Mouse (Mus musculus): ENCODE data around the gene Rara.
A peak's percentile ranks its signal among the peaks of the same experiment; 100 is the strongest.

The Rara gene

DNA sequence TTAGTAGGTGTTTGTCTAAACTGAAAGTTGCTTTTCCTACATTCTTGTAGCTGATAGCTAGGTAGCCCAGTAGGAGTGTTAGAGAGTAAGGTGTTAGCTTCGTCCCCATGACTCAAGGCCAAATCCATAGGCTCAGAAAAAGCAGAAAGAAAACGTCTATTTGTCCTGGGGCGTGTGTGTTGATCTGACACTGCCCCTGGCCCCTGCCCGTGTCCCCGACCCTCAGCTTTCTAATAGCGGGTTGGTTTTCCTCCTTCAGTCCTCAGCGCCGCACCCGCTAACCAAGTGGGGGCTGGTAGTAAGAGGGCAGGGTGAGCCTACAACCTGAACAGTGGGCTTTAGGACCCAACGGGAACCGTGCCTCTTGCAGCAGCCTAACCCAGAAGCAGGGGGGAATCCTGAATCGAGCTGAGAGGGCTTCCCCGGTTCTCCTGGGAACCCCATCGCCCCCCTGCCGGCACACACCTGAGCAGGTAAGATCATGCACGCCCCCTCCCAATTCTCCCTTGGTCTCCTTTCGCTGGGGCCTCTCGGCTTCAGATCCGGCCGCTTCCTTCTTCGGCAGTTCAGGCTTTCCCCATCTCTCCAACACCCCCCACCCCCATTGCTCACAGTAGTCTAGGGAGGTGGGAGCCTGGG lies at the start of gene Rara:
TSS of gene Rara (plus strand) at position 381 of the 639 bp plus-strand sequence.
- no peak for DNase-seq (ENCODE audit: low read depth, low spot score)
- Histone ChIP-seq H3K36me3 (ENCODE audit: control insufficient read depth, insufficient read depth, low read length, poor library complexity, severe bottlenecking) (no peaks in the 10 kb centered on the region), H3K27me3 (ENCODE audit: control insufficient read depth, insufficient read depth, low read length, poor library complexity, severe bottlenecking) (no peaks in the 10 kb centered on the region)

DNA sequence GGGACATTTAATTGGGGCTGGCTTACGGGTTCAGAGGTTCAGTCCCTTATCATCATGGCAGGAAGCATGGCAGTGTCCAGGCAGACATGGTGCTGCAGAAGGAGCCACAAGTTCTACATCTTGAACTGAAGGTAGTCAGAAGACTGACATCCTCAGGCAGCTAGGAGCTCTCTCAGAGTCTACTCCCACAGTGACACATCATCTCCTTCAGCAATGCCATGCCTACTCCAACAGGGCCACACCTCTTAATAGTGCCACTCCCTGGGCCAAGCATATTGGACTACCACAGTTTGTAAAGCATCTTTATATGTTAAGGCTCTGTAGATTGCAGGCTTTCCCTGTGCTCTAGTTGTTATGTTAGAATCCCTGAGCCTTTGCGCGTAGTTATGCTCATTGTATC lies 39.9 kb upstream of the Rara start:
- Histone ChIP-seq H3K36me3 (ENCODE audit: control insufficient read depth, insufficient read depth, low read length, poor library complexity, severe bottlenecking) (peaks cover 32% of the 10 kb centered on the region), H3K27me3 (ENCODE audit: control insufficient read depth, insufficient read depth, low read length, poor library complexity, severe bottlenecking) (no peaks in the 10 kb centered on the region)
- DNase-seq (ENCODE audit: low read depth, low spot score), result no peak

DNA sequence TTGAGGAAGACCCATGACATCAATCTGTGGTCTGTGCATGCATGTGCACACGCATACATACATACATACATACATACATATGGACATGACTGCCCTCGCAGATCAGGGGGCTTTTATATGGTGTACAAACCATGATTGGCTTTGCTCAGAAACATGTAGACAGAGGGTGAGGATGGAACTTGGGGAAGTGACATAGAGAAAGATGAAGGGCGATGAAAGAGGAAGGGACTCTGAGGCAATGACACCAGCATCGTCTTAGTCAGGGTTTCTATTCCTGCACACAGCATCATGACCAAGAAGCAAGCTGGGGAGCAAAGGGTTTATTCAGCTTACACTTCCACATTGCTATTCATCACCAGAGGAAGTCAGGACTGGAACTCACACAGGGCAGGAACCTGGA lies 38.5 kb upstream of the Rara start:
- Histone ChIP-seq H3K36me3 (ENCODE audit: control insufficient read depth, insufficient read depth, low read length, poor library complexity, severe bottlenecking) (peaks cover 35% of the 10 kb centered on the region), H3K27me3 (ENCODE audit: control insufficient read depth, insufficient read depth, low read length, poor library complexity, severe bottlenecking) (no peaks in the 10 kb centered on the region)
- DNase-seq (ENCODE audit: low read depth, low spot score), result no peak

DNA sequence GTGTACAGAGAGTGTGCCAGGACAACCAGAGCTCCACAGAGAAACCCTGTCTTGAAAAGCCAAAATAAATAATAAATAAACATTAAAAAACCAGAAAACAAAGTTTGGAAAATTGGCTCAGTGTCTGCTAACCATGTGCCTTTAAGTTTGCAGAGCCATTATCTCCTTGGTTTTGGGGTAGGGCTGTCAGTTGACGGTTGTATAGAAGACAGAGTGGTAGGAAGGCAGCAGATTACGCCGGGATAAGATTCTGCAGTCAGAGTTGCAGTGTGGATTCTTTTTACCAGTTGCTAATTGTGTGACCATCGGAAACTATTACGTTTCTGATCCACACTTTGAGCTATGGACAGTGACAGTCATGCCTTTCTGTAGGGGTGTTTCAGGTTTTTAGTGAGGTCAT lies 37.6 kb upstream of the Rara start:
- Histone ChIP-seq H3K36me3 (ENCODE audit: control insufficient read depth, insufficient read depth, low read length, poor library complexity, severe bottlenecking) (peaks cover 32% of the 10 kb centered on the region), H3K27me3 (ENCODE audit: control insufficient read depth, insufficient read depth, low read length, poor library complexity, severe bottlenecking) (no peaks in the 10 kb centered on the region)
- no peak for DNase-seq (ENCODE audit: low read depth, low spot score)

DNA sequence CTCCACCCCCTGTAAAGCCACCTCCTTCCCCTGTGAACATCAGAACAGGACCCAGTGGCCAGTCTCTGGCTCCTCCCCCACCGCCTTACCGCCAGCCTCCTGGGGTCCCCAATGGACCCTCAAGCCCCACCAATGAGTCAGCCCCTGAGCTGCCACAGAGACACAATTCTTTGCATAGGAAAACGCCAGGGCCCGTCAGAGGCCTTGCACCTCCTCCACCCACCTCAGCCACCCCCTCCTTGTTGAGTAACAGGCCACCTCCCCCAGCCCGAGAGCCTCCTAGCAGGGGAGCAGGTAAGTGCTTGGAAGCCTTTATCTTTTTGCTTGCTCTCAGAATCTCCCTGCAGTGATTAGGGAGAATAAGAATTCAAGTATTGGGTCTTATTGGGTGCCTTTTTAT lies 35.2 kb upstream of the Rara start:
- Histone ChIP-seq H3K27me3 (ENCODE audit: control insufficient read depth, insufficient read depth, low read length, poor library complexity, severe bottlenecking) (no peaks in the 10 kb centered on the region), H3K36me3 (ENCODE audit: control insufficient read depth, insufficient read depth, low read length, poor library complexity, severe bottlenecking) (peaks cover 27% of the 10 kb centered on the region)
- DNase-seq (ENCODE audit: low read depth, low spot score), result no peak

DNA sequence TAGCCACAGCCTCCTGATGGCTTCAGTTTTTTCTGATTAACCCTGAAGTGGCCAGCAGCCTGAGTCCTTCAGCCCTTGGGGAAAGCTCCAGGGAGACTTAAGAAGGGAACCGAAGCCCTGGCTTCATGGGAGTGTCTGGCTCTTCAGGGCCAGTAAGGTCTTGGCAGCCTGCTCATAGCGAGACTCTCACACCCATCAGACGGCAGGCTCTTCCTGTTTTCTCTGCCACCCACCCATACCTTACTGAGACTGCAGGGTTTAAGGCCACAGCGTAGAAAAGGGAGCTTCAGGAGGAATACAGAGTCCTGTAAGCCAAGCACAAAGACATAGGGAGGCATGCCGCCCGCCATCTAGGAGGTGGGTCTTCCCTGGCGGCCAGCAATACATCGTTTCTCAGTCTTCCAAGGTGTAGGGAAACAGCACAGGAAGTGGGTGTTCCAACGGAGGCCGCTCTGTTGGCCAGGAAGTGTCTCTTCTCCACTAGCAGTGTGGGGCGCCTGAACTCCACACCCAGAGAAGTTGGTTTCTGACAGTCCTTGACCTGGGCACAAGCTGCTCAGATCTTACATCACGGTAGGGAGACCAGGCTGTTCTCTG lies 27.0 kb upstream of the Rara start:
- peak; percentile 20 for DNase-seq (ENCODE audit: low read depth, low spot score)
- Histone ChIP-seq H3K27me3 (ENCODE audit: control insufficient read depth, insufficient read depth, low read length, poor library complexity, severe bottlenecking) (no peaks in the 10 kb centered on the region), H3K36me3 (ENCODE audit: control insufficient read depth, insufficient read depth, low read length, poor library complexity, severe bottlenecking) (peaks cover 18% of the 10 kb centered on the region)

DNA sequence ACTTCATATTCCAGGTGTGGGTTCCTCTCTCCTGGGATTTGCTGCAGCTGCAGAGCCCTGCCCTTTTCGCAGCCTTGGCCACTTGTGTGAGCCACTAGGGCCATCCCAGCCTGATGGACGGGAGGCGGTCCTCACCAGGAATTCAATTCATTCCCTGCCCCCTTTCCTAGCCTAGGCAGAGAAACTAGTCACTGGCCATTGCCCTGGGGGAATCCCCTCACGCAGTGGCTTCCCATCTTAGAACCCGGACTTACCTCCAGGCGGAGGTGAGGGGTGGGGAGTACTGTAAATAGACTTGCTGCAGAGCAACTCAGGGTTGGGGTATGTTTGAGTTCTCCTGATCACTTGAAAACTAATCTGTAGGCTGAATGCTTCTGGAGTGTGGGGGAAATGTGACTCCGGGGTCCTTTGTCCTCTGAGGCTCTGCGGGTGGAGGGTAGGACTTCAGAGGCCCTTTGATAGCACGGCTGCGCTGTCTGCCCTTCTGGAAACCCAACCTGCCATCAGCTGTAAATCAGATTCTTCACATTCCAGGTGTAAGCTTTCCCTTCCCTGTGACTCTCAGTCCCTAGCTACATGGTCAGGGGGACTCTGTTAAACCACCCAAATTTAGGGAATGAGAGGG lies 24.9 kb upstream of the Rara start:
- peaks cover 12% of the 10 kb centered on the region for H3K36me3 ChIP-seq (ENCODE audit: control insufficient read depth, insufficient read depth, low read length, poor library complexity, severe bottlenecking)
- DNase-seq (ENCODE audit: low read depth, low spot score), result no peak
- H3K27me3 ChIP-seq (ENCODE audit: control insufficient read depth, insufficient read depth, low read length, poor library complexity, severe bottlenecking), result no peaks in the 10 kb centered on the region

DNA sequence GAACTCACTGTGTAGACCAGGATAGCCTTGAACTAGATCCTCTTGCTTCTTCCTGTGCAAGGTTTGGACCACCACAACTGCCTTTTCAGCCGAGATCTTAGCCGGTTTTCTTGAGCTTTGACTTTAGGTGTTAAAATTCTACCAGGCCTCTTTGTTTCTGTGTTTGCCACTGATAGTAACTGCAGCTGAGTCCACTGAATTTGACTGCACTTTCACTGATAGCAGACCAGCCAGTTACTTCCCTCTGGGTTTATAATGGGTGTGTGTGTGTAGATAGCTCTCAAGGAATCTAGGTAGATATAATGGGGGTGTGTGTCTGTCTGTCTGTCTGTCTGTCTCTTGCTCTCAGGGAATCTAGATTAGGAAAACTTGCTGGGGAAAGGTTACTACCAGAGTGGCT lies 23.0 kb upstream of the Rara start:
- H3K36me3 ChIP-seq (ENCODE audit: control insufficient read depth, insufficient read depth, low read length, poor library complexity, severe bottlenecking), result peaks cover 4% of the 10 kb centered on the region
- DNase-seq (ENCODE audit: low read depth, low spot score), result no peak
- no peaks in the 10 kb centered on the region for H3K27me3 ChIP-seq (ENCODE audit: control insufficient read depth, insufficient read depth, low read length, poor library complexity, severe bottlenecking)

DNA sequence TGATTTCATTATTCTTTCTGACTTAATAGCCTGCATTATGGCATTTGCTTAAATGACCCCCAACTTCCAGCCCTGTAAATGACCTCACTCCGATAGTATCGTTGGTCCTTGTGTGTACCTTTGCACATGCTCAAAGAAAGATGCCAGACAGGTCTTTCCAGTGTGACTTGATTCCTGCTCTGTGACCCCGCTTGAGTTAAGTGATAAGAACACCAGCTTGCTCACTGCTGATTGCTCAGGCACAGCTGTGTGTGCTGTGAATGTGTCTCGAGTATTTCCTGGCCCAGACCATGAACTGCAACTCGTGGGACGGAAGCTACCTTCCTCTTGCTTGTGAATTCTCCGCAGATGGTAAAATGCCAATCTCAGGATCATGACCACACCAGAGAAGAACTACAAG lies 22.6 kb upstream of the Rara start:
- peaks cover 2% of the 10 kb centered on the region for H3K36me3 ChIP-seq (ENCODE audit: control insufficient read depth, insufficient read depth, low read length, poor library complexity, severe bottlenecking)
- H3K27me3 ChIP-seq (ENCODE audit: control insufficient read depth, insufficient read depth, low read length, poor library complexity, severe bottlenecking), result no peaks in the 10 kb centered on the region
- DNase-seq (ENCODE audit: low read depth, low spot score), result no peak

DNA sequence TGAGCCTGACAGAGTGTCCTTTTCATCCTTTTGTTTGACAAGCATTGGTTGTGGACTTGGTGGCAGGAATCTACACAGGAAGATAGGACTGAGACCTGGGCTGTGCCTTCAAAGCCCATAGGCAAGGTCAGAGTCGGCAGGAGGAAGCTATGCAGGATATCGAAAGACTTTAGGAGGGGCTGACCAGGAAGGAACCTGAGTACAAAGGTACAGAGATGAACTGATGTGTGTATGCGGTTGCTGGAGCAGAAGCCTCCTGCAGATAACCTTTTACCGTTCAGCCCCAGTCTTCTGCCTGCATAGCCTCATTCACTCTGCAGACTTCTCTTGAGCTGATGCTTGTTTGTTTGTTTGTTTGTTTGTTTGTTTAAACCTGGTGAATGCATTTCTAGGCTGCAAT lies 22.0 kb upstream of the Rara start:
- DNase-seq (ENCODE audit: low read depth, low spot score), result no peak
- no peaks in the 10 kb centered on the region; the same call in 1 of the 2 replicates for H3K27me3 ChIP-seq (ENCODE audit: control insufficient read depth, insufficient read depth, low read length, poor library complexity, severe bottlenecking)
- peaks cover 2% of the 10 kb centered on the region for H3K36me3 ChIP-seq (ENCODE audit: control insufficient read depth, insufficient read depth, low read length, poor library complexity, severe bottlenecking)

DNA sequence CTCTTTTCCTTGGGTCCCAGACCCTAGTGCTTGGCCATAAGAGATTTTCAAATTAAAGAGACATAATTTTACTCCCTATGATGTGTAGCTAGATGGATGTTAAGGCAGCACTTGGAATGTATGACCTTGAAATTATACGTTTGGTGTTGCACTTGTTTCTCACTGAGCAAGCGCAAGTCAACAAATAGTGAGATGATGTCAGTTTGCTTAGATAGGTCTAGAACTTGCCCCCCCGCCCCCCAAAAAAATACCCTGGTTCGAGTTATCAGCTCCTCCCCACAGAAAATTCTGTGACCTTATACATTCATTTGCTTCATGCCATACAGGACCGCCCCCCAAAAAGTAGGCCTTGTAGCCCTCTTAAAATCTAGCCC lies 20.6 kb upstream of the Rara start:
- DNase-seq (ENCODE audit: low read depth, low spot score), result no peak
- H3K27me3 ChIP-seq (ENCODE audit: control insufficient read depth, insufficient read depth, low read length, poor library complexity, severe bottlenecking), result no peaks in the 10 kb centered on the region; the same call in 1 of the 2 replicates
- peaks cover 2% of the 10 kb centered on the region for H3K36me3 ChIP-seq (ENCODE audit: control insufficient read depth, insufficient read depth, low read length, poor library complexity, severe bottlenecking)

DNA sequence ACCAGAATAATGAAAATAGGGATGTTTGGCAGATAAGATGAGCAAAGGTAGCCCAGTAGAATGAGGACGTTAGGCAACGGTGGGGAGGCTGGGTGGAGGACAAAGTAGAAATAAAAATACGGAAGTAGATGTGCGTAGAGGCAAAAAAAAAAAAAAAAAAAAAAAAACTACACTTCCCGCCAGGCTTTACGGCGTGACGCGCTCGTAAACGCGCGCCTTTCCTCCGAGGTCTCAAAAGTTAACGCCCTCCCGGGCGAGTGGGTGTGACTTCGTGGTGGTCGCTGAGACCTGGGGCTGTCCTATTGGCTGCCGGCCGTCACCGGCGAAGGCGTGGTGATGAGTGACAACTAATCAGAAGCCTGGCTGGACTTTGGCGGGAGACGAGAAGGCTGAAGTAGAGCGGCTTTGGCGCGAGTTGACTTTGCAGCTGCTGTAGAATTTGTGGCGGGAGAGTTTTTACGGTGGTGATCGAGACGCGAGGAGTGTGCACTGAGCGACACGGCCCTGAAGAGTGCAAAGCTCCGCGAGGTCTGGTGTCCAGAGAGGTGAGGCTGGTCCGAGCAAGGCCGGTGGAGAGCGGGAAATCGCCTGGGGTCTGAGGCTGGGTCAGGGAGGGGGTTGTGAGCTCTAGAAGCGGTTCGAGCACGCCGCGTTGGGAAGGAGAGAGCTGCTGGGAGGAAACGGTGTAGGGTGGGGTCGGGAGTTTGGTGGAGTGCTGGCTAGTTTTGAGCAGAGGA lies 20.0 kb upstream of the Rara start, which contains the start of gene Cdc6:
TSS of gene Cdc6 (plus strand) at position 365 of the 737 bp plus-strand sequence.
- peak; percentile 98 for DNase-seq (ENCODE audit: low read depth, low spot score)
- no peaks in the 10 kb centered on the region; the same call in 1 of the 2 replicates for H3K27me3 ChIP-seq (ENCODE audit: control insufficient read depth, insufficient read depth, low read length, poor library complexity, severe bottlenecking)
- H3K36me3 ChIP-seq (ENCODE audit: control insufficient read depth, insufficient read depth, low read length, poor library complexity, severe bottlenecking), result no peaks in the 10 kb centered on the region; the same call in none of the 2 replicates

DNA sequence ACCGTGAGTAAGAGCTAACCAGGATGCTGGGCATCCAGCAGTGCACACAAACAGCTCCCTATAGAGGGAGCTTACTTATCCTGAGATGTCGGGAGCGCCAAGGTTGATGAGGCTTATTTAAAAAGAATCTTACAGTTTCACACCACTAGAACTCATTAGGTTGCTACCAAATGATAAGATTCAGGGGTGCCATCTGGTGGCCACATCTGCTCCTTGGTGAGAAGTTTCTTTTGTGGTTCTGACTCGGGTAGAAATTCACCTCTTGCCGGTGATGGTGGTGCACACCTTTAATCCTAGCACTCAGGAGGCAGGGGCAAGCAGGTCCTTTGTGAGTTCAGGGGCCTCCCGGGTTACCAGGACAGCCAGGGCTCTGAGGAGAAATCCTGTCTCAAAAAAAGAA lies 18.0 kb upstream of the Rara start:
- Histone ChIP-seq H3K27me3 (ENCODE audit: control insufficient read depth, insufficient read depth, low read length, poor library complexity, severe bottlenecking) (no peaks in the 10 kb centered on the region; the same call in 1 of the 2 replicates), H3K36me3 (ENCODE audit: control insufficient read depth, insufficient read depth, low read length, poor library complexity, severe bottlenecking) (no peaks in the 10 kb centered on the region; the same call in 1 of the 2 replicates)
- DNase-seq (ENCODE audit: low read depth, low spot score), result peak; percentile 81

DNA sequence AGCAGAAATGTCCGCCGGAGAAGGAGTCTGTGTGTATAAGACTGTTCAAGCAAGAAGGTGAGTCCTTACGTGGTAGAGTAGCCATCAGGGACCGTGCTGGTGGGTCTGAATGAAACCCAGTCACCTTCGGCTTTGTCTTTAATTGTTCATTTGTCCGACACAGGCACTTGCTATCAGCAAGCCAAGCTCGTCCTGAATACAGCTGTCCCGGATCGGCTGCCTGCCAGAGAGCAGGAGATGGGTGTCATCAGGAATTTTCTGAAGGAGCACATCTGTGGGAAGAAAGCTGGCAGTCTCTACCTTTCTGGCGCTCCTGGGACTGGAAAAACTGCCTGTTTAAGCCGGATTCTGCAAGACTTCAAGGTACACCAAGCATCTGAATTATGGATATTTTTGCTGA lies 17.2 kb upstream of the Rara start:
- H3K36me3 ChIP-seq (ENCODE audit: control insufficient read depth, insufficient read depth, low read length, poor library complexity, severe bottlenecking), result no peaks in the 10 kb centered on the region; the same call in 1 of the 2 replicates
- no peaks in the 10 kb centered on the region; the same call in 1 of the 2 replicates for H3K27me3 ChIP-seq (ENCODE audit: control insufficient read depth, insufficient read depth, low read length, poor library complexity, severe bottlenecking)
- DNase-seq (ENCODE audit: low read depth, low spot score), result no peak

DNA sequence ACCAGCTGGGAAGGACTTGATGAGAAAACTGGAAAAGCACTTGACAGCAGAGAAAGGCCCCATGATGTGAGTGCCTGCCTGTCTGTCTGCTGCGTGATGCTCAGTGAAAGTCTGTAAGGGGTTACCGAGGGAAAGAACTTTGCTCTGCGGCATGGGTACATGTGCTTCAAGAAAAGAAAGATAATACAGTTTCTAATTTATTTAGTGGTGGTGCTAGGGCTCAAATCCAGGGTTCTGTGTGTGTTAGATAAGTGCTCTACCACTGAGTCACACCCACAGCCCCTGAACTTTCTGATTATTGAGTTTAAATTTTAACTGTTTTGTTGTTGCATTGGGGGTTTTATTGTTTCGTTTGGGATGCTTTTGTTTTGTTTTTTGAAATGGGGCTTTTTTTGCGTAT lies 16.1 kb upstream of the Rara start:
- DNase-seq (ENCODE audit: low read depth, low spot score), result no peak
- no peaks in the 10 kb centered on the region; the same call in 1 of the 2 replicates for H3K27me3 ChIP-seq (ENCODE audit: control insufficient read depth, insufficient read depth, low read length, poor library complexity, severe bottlenecking)
- no peaks in the 10 kb centered on the region for H3K36me3 ChIP-seq (ENCODE audit: control insufficient read depth, insufficient read depth, low read length, poor library complexity, severe bottlenecking)

Measured in splenic B cell, adult 2 months (primary cell).